Mouse (Mus musculus) heart, embryonic 16.5 days (tissue): ENCODE results near the gene Scnn1a. TPM values are rescaled to one million over a fixed set of nuclear protein-coding genes. Genes with fewer than 3 reads are reported as not detected.
"Not testable (repeated sequence)": the region's sequence is repeated elsewhere in the genome, so short reads cannot be mapped to it uniquely, and the experiment has no call there.

Experiments
- ATAC-seq: fragments of 200-750 bp; cut with Nextera tagmentation; replicated peaks from 2 replicates; pipeline ENCODE4 v1.8.0; 2017; ENCODE audit warnings: moderate number of reproducible peaks; ENCODE audit not compliant: insufficient read depth, low FRiP score; ENCODE audit errors: extremely low read depth
- H3K27ac ChIP-seq: fragments of 300-500 bp; sonication (generic); 2 replicates; pipeline ENCODE4 v1.5.1; 2014; ENCODE audit warnings: mild to moderate bottlenecking, low read length, control low read depth, moderate library complexity
- H3K27me3 ChIP-seq: fragments of 300-500 bp; sonication (generic); 2 replicates; pipeline ENCODE4 v1.6.1; 2014; ENCODE audit warnings: low read length, mixed read lengths; ENCODE audit not compliant: control insufficient read depth, insufficient read depth
- H3K36me3 ChIP-seq: fragments of 300-500 bp; sonication (generic); 2 replicates; pipeline ENCODE4 v1.6.1; 2014; ENCODE audit not compliant: control insufficient read depth, insufficient read depth
- H3K4me1 ChIP-seq: fragments of 300-500 bp; sonication (generic); 2 replicates; pipeline ENCODE4 v1.6.1; 2014; ENCODE audit warnings: low read length, mixed read lengths; ENCODE audit not compliant: control insufficient read depth, insufficient read depth
- H3K4me2 ChIP-seq: fragments of 300-500 bp; sonication (generic); 2 replicates; pipeline ENCODE4 v1.6.1; 2014; ENCODE audit warnings: low read depth, mild to moderate bottlenecking, control low read depth, low read length
- H3K4me3 ChIP-seq: fragments of 300-500 bp; sonication (generic); 2 replicates; pipeline ENCODE4 v1.5.1; 2014; ENCODE audit warnings: mild to moderate bottlenecking, control low read depth, low read length
- H3K9ac ChIP-seq: fragments of 300-500 bp; sonication (generic); 2 replicates; pipeline ENCODE4 v1.6.1; 2014; ENCODE audit warnings: low read length, control low read depth
- H3K9me3 ChIP-seq: fragments of 300-500 bp; sonication (generic); replicated peaks from 2 replicates; pipeline ENCODE4 v1.6.1; 2016; ENCODE audit warnings: low read length; ENCODE audit not compliant: control insufficient read depth
- WGBS: fragments of 180-500 bp; shearing (Covaris S2); extraction: QIAGEN DNeasy Blood & Tissue Kit; methylation state at CpG from one replicate; pipeline ENCODE4 v1.1.7; 2014; 5-methylcytosine and 5-hydroxymethylcytosine counted together
- polyA plus RNA-seq: library from polyadenylated mRNA; unstranded; fragments of >200 nt; fragmentation: Nextera tagmentation; extraction: Ambion mirVana; gene quantifications from 2 replicates; pipeline ENCODE4 v1.2.1, GENCODE M21; 2015

The Scnn1a gene
- polyA plus RNA-seq, result 2.6 and 2.9 TPM in 2 replicates

GRCm38 (mm10) chr6:125320323-125320722, at the start of gene Scnn1a:
Gene Scnn1a (plus strand): TSS chr6:125320659.
- no peak within 1 kb of the TSS for H3K27ac ChIP-seq
- H3K27me3 ChIP-seq, result peaks cover 28% of the 10 kb centered on the region
- no peak within 1 kb of the TSS for H3K4me3 ChIP-seq
- 83% methylated on average over 1 of the region's 1 CpGs for WGBS
- peaks cover 15% of the 10 kb centered on the region for H3K4me1 ChIP-seq
- H3K4me2 ChIP-seq, result peak within 1 kb of the TSS; percentile 36; the same call in 1 of the 2 replicates
- no peaks in the 10 kb centered on the region for H3K36me3 ChIP-seq
- ATAC-seq, result no peak
- no peak within 1 kb of the TSS for H3K9ac ChIP-seq
- H3K9me3 ChIP-seq, result no peaks in the 10 kb centered on the region

GRCm38 (mm10) chr6:125271455-125272227, 48.8 kb upstream of the Scnn1a start:
- H3K9me3 ChIP-seq, result no peaks in the 10 kb centered on the region
- H3K4me2 ChIP-seq, result peak overlapping the region; percentile 57
- ATAC-seq, result peak; percentile 93
- H3K4me1 ChIP-seq, result peaks cover 8% of the 10 kb centered on the region
- H3K36me3 ChIP-seq, result no peaks in the 10 kb centered on the region
- H3K27me3 ChIP-seq, result no peaks in the 10 kb centered on the region
- H3K27ac ChIP-seq, result peak overlapping the region; percentile 6; the same call in 1 of the 2 replicates
- 13% methylated on average over 17 of the region's 17 CpGs for WGBS
- H3K4me3 ChIP-seq, result peak overlapping the region; percentile 16; the same call in 1 of the 2 replicates
- peak overlapping the region; percentile 51 for H3K9ac ChIP-seq

- Histone ChIP-seq H3K27ac (no peak overlapping the region), H3K27me3 (no peaks in the 10 kb centered on the region), H3K9ac (peak overlapping the region; percentile 38; the same call in 1 of the 2 replicates), H3K4me2 (no peak overlapping the region), H3K4me1 (peaks cover 8% of the 10 kb centered on the region), H3K9me3 (no peaks in the 10 kb centered on the region), H3K4me3 (no peak overlapping the region), H3K36me3 (no peaks in the 10 kb centered on the region)
- ATAC-seq, result no peak
- WGBS, result 74% methylated on average over 10 of the region's 10 CpGs
These were observed 48.2 kb upstream of the Scnn1a start for GRCm38 (mm10) chr6:125272228-125272785.

GRCm38 (mm10) chr6:125274841-125275563, 45.5 kb upstream of the Scnn1a start:
- no peak overlapping the region for H3K4me2 ChIP-seq
- no peaks in the 10 kb centered on the region for H3K27me3 ChIP-seq
- H3K27ac ChIP-seq, result no peak overlapping the region
- no peaks in the 10 kb centered on the region for H3K36me3 ChIP-seq
- ATAC-seq, result no peak
- no peak overlapping the region for H3K9ac ChIP-seq
- H3K9me3 ChIP-seq, result no peaks in the 10 kb centered on the region
- 56% methylated on average over 15 of the region's 15 CpGs for WGBS
- H3K4me3 ChIP-seq, result no peak overlapping the region
- peaks cover 8% of the 10 kb centered on the region for H3K4me1 ChIP-seq

GRCm38 (mm10) chr6:125279729-125280128, 40.7 kb upstream of the Scnn1a start:
- no peak overlapping the region for H3K9ac ChIP-seq
- 58% methylated on average over 8 of the region's 8 CpGs for WGBS
- no peak overlapping the region for H3K27ac ChIP-seq
- H3K27me3 ChIP-seq, result no peaks in the 10 kb centered on the region
- no peak for ATAC-seq
- H3K4me3 ChIP-seq, result no peak overlapping the region
- H3K4me1 ChIP-seq, result no peaks in the 10 kb centered on the region
- no peaks in the 10 kb centered on the region; the same call in 1 of the 2 replicates for H3K9me3 ChIP-seq
- H3K4me2 ChIP-seq, result no peak overlapping the region
- no peaks in the 10 kb centered on the region for H3K36me3 ChIP-seq

- H3K4me2 ChIP-seq, H3K4me3 ChIP-seq, H3K4me1 ChIP-seq, H3K36me3 ChIP-seq, H3K27ac ChIP-seq, H3K9ac ChIP-seq, H3K27me3 ChIP-seq, H3K9me3 ChIP-seq, ATAC-seq: not testable (repeated sequence)
- WGBS, result 91% methylated on average over 13 of the region's 13 CpGs
These were observed 37.7 kb upstream of the Scnn1a start for GRCm38 (mm10) chr6:125282721-125283120.

- Histone ChIP-seq H3K4me1 (no peaks in the 10 kb centered on the region), H3K4me2 (no peak overlapping the region), H3K4me3 (no peak overlapping the region), H3K27me3 (no peaks in the 10 kb centered on the region), H3K9me3 (no peaks in the 10 kb centered on the region; the same call in 1 of the 2 replicates), H3K36me3 (no peaks in the 10 kb centered on the region), H3K9ac (no peak overlapping the region), H3K27ac (no peak overlapping the region)
- WGBS, result 44% methylated on average over 8 of the region's 8 CpGs
- no peak for ATAC-seq
These were observed 36.2 kb upstream of the Scnn1a start for GRCm38 (mm10) chr6:125284250-125284649.

- no peak overlapping the region for H3K4me2 ChIP-seq
These were observed 35.7 kb upstream of the Scnn1a start for GRCm38 (mm10) chr6:125284751-125285150.

More at GRCm38 (mm10) chr6:125284751-125285150, 35.7 kb upstream of the Scnn1a start:
- H3K4me3 ChIP-seq, result no peak overlapping the region
- no peak for ATAC-seq
- no peaks in the 10 kb centered on the region for H3K4me1 ChIP-seq
- H3K27me3 ChIP-seq, result peaks cover 3% of the 10 kb centered on the region; the same call in 1 of the 2 replicates
- no peaks in the 10 kb centered on the region for H3K36me3 ChIP-seq
- H3K27ac ChIP-seq, result no peak overlapping the region
- no peaks in the 10 kb centered on the region; the same call in 1 of the 2 replicates for H3K9me3 ChIP-seq
- 87% methylated on average over 7 of the region's 7 CpGs for WGBS
- no peak overlapping the region for H3K9ac ChIP-seq
